Mouse (Mus musculus) brain, embryonic 14.5 days (tissue): ENCODE data around the gene Fsip1.

Experiments
- CTCF ChIP-seq: fragments of 200-500 bp; IDR thresholded peaks from 2 replicates; pipeline ENCODE4 v1.5.1; 2012; ENCODE audit warnings: inconsistent platforms, mild to moderate bottlenecking, moderate library complexity, borderline replicate concordance; ENCODE audit not compliant: insufficient read depth, insufficient read length; ENCODE audit errors: extremely low read depth
- POLR2A ChIP-seq: fragments of 200-500 bp; IDR thresholded peaks from 2 replicates; pipeline ENCODE4 v1.6.1; 2012; ENCODE audit warnings: mild to moderate bottlenecking, inconsistent platforms, borderline replicate concordance; ENCODE audit not compliant: poor library complexity, insufficient read depth, insufficient read length, severe bottlenecking; ENCODE audit errors: extremely low read depth

- no peak for TF ChIP-seq CTCF
- no peak for TF ChIP-seq POLR2A
Measured at GRCm38 (mm10) chr2:118203739-118204461, 52.9 kb downstream of the Fsip1 start.
